Mouse (Mus musculus) ES-E14 (cell line): ENCODE results near the gene Rdh13. TPM values are rescaled to one million over a fixed set of nuclear protein-coding genes. Genes with fewer than 3 reads are reported as not detected.
A peak's percentile ranks its signal among the peaks of the same experiment; 100 is the strongest.

Source experiments
- DNase-seq: peaks from one replicate; pipeline ENCODE4 v3.0.0-alpha.2; 2013; ENCODE audit warnings: low read depth, low spot score
- H3K27ac ChIP-seq: 2 replicates; pipeline ENCODE4 v1.5.1; 2012; ENCODE audit warnings: low read depth, mild to moderate bottlenecking, low read length, moderate library complexity, mixed read lengths; ENCODE audit not compliant: poor library complexity, insufficient read depth, severe bottlenecking
- H3K36me3 ChIP-seq: 2 replicates; pipeline ENCODE4 v1.6.1; 2012; ENCODE audit warnings: mild to moderate bottlenecking, low read length, moderate library complexity, mixed read lengths; ENCODE audit not compliant: control insufficient read depth, poor library complexity, insufficient read depth, severe bottlenecking
- H3K4me1 ChIP-seq, 2 experiments: fragments of 150-350 bp in 1 of 2; sonication (generic) in 1 of 2; 2 replicates each; pipeline ENCODE4 v1.6.1; 2012; ENCODE audit warnings: low read length in 2 of 2, mild to moderate bottlenecking in 1 of 2, mixed read lengths in 1 of 2; ENCODE audit not compliant: control insufficient read depth in 2 of 2, insufficient read depth in 2 of 2, poor library complexity in 1 of 2
- H3K4me3 ChIP-seq, 2 experiments: fragments of 150-350 bp in 1 of 2; sonication (generic) in 1 of 2; 2 replicates each; pipeline ENCODE4 v1.5.1; 2012; ENCODE audit warnings: low read length in 2 of 2, low read depth in 1 of 2, mild to moderate bottlenecking in 1 of 2, mixed read lengths in 1 of 2; ENCODE audit not compliant: insufficient read depth in 1 of 2, poor library complexity in 1 of 2, severe bottlenecking in 1 of 2
- H3K9ac ChIP-seq: 2 replicates; pipeline ENCODE4 v1.6.1; 2012; ENCODE audit warnings: low read depth, mild to moderate bottlenecking, low read length, mixed read lengths; ENCODE audit not compliant: poor library complexity, insufficient read depth, severe bottlenecking
- H3K9me3 ChIP-seq: fragments of 150-350 bp; sonication (generic); 2 replicates; pipeline ENCODE4 v1.6.1; 2012; ENCODE audit warnings: low read depth, mild to moderate bottlenecking, low read length; ENCODE audit not compliant: control insufficient read depth, insufficient read depth
- CHD2 ChIP-seq: IDR thresholded peaks from 2 replicates; pipeline ENCODE4 v1.6.1; 2014; ENCODE audit warnings: mild to moderate bottlenecking, low read depth, low read length, inconsistent platforms
- HCFC1 ChIP-seq: IDR thresholded peaks from 2 replicates; pipeline ENCODE4 v1.6.1; 2012; ENCODE audit warnings: low read length, inconsistent platforms, borderline replicate concordance; ENCODE audit not compliant: insufficient read depth
- MAFK ChIP-seq: IDR thresholded peaks from 2 replicates; pipeline ENCODE4 v1.6.1; 2014; ENCODE audit warnings: mild to moderate bottlenecking, low read depth, low read length, inconsistent platforms; ENCODE audit not compliant: insufficient read depth
- ZC3H11A ChIP-seq: IDR thresholded peaks from 2 replicates; pipeline ENCODE4 v1.6.1; 2012; ENCODE audit warnings: low read depth, mild to moderate bottlenecking, inconsistent platforms, low read length, borderline replicate concordance
- ZNF384 ChIP-seq: IDR thresholded peaks from 2 replicates; pipeline ENCODE4 v1.6.1; 2012; ENCODE audit warnings: low read depth, low read length, inconsistent platforms
- in situ Hi-C, 2 experiments: fragments of 600-800 bp; cut with MboI; formaldehyde crosslinking; loops; one replicate each; pipeline ENCODE4 v1.15.1; 2025; ENCODE audit warnings: low sequenced_read_pairs in 2 of 2, inconsistent platforms in 1 of 2; ENCODE audit not compliant: unreplicated experiment in 2 of 2
- total RNA-seq: library from RNA; depleted of rRNA; stranded (reverse); fragments of 300-350 nt; gene quantifications from 2 replicates; pipeline ENCODE4 v1.2.3, GENCODE M21; 2012

Rdh13 gene
- total RNA-seq, 1 experiment = 25.3 TPM

GRCm38 (mm10) chr7:4431548-4431947 is 13.9 kb downstream of the Rdh13 start:
- no peak overlapping the region for H3K27ac ChIP-seq
- no peak overlapping the region for H3K9ac ChIP-seq
- no peak overlapping the region for H3K4me3 ChIP-seq
- H3K4me1 ChIP-seq = no peaks in the 10 kb centered on the region
- TF ChIP-seq HCFC1 (no peak), ZC3H11A (peak; percentile 65; the same call in 1 of the 2 replicates)
- peak; percentile 64 for DNase-seq
- in situ Hi-C loops = loop anchor here in 1 of 2 experiments (25.0 kb wide), 1 partner anchor 294 kb away; the partner anchor contains the start of gene Leng8
- peaks cover 51% of the 10 kb centered on the region for H3K36me3 ChIP-seq
- H3K9me3 ChIP-seq = no peaks in the 10 kb centered on the region

- in situ Hi-C loops = loop anchor here in 1 of 2 experiments (25.0 kb wide), 1 partner anchor 293 kb away; the partner anchor contains the start of gene Leng8
- Histone ChIP-seq H3K36me3 (peaks cover 56% of the 10 kb centered on the region), H3K9me3 (no peaks in the 10 kb centered on the region), H3K4me3 (no peak overlapping the region), H3K9ac (no peak overlapping the region), H3K4me1 (no peaks in the 10 kb centered on the region), H3K27ac (no peak overlapping the region)
- no peak for DNase-seq
- TF ChIP-seq ZC3H11A (no peak), HCFC1 (no peak), MAFK (no peak), ZNF384 (no peak), CHD2 (no peak)
Observed at GRCm38 (mm10) chr7:4430246-4430844, 15.1 kb downstream of the Rdh13 start.

GRCm38 (mm10) chr7:4427161-4427912 is 18.1 kb downstream of the Rdh13 start:
- Histone ChIP-seq H3K9me3 (no peaks in the 10 kb centered on the region), H3K4me3 (no peak overlapping the region), H3K9ac (no peak overlapping the region), H3K27ac (no peak overlapping the region), H3K36me3 (peaks cover 45% of the 10 kb centered on the region), H3K4me1 (no peaks in the 10 kb centered on the region)
- peak; percentile 96 for DNase-seq
- in situ Hi-C loops = loop anchor here in 1 of 2 experiments (25.0 kb wide), 1 partner anchor 290 kb away; the partner anchor contains the start of gene Leng8
- TF ChIP-seq HCFC1 (peak; percentile 75), ZNF384 (peak; percentile 67), CHD2 (no peak), ZC3H11A (peak; percentile 99)

GRCm38 (mm10) chr7:4420230-4420629 is 25.2 kb downstream of the Rdh13 start:
- in situ Hi-C loops = no loop called here
- Histone ChIP-seq H3K36me3 (no peaks in the 10 kb centered on the region), H3K27ac (no peak overlapping the region), H3K4me1 (no peaks in the 10 kb centered on the region), H3K9me3 (no peaks in the 10 kb centered on the region), H3K9ac (no peak overlapping the region), H3K4me3 (no peak overlapping the region)
- no peak for DNase-seq
- no peak for TF ChIP-seq MAFK
